Mouse (Mus musculus) lung, postnatal 14 days (tissue): Measurements from ENCODE around the gene Abi2.
"Not testable (repeated sequence)": the region's sequence is repeated elsewhere in the genome, so short reads cannot be mapped to it uniquely, and the experiment has no call there.

Experiments
- DNase-seq: peaks from one replicate; pipeline ENCODE4 v3.0.0; 2021

The Abi2 gene

GRCm38 (mm10) chr1:60409168-60409828, at the start of gene Abi2:
Gene Abi2 (plus strand): TSS chr1:60409619.
- peak; percentile 91 for DNase-seq

- no peak for DNase-seq
These were observed 47.8 kb upstream of the Abi2 start for GRCm38 (mm10) chr1:60361626-60362025.

- no peak for DNase-seq
These were observed 32.9 kb upstream of the Abi2 start for GRCm38 (mm10) chr1:60376556-60376955.

GRCm38 (mm10) chr1:60381910-60382309, 27.5 kb upstream of the Abi2 start:
- DNase-seq: no peak

GRCm38 (mm10) chr1:60404848-60405247, 4.6 kb upstream of the Abi2 start:
- DNase-seq: no peak

- DNase-seq: no peak
These were observed 785 bp upstream of the Abi2 start for GRCm38 (mm10) chr1:60408501-60409167.

GRCm38 (mm10) chr1:60409928-60410817, 754 bp downstream of the Abi2 start:
- peak; percentile 26 for DNase-seq

GRCm38 (mm10) chr1:60416724-60417123, 7.3 kb downstream of the Abi2 start:
- DNase-seq: no peak

GRCm38 (mm10) chr1:60423882-60424281, 14.5 kb downstream of the Abi2 start:
- no peak for DNase-seq

GRCm38 (mm10) chr1:60428341-60428740, 18.9 kb downstream of the Abi2 start:
- no peak for DNase-seq

GRCm38 (mm10) chr1:60428932-60429331, 19.5 kb downstream of the Abi2 start:
- peak; percentile 40 for DNase-seq

- DNase-seq: no peak
These were observed 22.1 kb downstream of the Abi2 start for GRCm38 (mm10) chr1:60431531-60431930.

GRCm38 (mm10) chr1:60432497-60432896, 23.1 kb downstream of the Abi2 start:
- no peak for DNase-seq

- DNase-seq: not testable (repeated sequence)
These were observed 32.0 kb downstream of the Abi2 start for GRCm38 (mm10) chr1:60441438-60441837.

- peak; percentile 11 for DNase-seq
These were observed 37.6 kb downstream of the Abi2 start for GRCm38 (mm10) chr1:60447067-60447466.

- DNase-seq: no peak
These were observed 40.5 kb downstream of the Abi2 start for GRCm38 (mm10) chr1:60449896-60450295.

GRCm38 (mm10) chr1:60460623-60461022, 51.2 kb downstream of the Abi2 start:
- no peak for DNase-seq

- no peak for DNase-seq
These were observed 60.1 kb downstream of the Abi2 start for GRCm38 (mm10) chr1:60469491-60469890.

- no peak for DNase-seq
These were observed 61.1 kb downstream of the Abi2 start for GRCm38 (mm10) chr1:60470541-60470940.

- DNase-seq: no peak
These were observed 72.1 kb downstream of the Abi2 start for GRCm38 (mm10) chr1:60481561-60481960.

GRCm38 (mm10) chr1:60482881-60483280, 73.5 kb downstream of the Abi2 start:
- no peak for DNase-seq

GRCm38 (mm10) chr1:60485649-60486048, 76.2 kb downstream of the Abi2 start:
- DNase-seq: no peak

- DNase-seq: no peak
These were observed 79.2 kb downstream of the Abi2 start for GRCm38 (mm10) chr1:60488635-60489034.

- DNase-seq: no peak
These were observed 80.2 kb downstream of the Abi2 start for GRCm38 (mm10) chr1:60489660-60490059.
